Mouse (Mus musculus): ENCODE data around the gene Zfp961. TPM values are rescaled to one million over a fixed set of nuclear protein-coding genes. Genes with fewer than 3 reads are reported as not detected.
"Not testable (repeated sequence)": the region's sequence is repeated elsewhere in the genome, so short reads cannot be mapped to it uniquely, and the experiment has no call there.

Gene Zfp961
- total and polyA plus RNA-seq, 2 experiments from 2014 or later: 11.0 to 23.8 TPM

DNA sequence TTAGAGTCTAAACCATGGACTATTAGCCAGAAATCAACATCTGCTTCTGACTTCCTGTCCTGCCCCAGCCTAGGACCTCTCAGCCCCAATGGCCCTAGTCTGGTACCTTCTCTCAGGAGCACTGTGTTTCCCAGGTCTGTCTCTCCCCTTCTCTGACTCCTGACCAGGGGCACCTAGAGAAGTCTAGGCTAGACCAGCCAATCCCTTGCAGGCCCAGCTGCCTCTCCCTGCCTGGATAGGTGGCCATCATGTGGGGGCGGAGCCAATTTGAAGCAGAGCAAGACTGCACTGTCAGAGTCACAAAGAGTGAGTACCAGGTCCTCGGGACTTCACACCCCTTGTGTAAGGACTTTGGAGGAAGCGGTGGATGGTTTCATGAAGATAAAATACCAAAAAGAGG is 58.6 kb downstream of the Zfp961 start, which contains the start of gene Cyp4f18:
Gene Cyp4f18 (minus strand): TSS at position 154 of the 400 bp plus-strand sequence.
- Histone ChIP-seq H3K27me3 (ENCODE audit: insufficient read depth, low read length) (no peaks in the 10 kb centered on the region), H3K4me1 (ENCODE audit: insufficient read depth, low read length) (no peaks in the 10 kb centered on the region), H3K27ac (no peak within 1 kb of the TSS), H3K4me3 (ENCODE audit: low read length) (no peak within 1 kb of the TSS), H3K4me2 (ENCODE audit: low read depth, low read length) (no peak within 1 kb of the TSS), H3K36me3 (ENCODE audit: insufficient read depth, low read length) (no peaks in the 10 kb centered on the region), H3K9me3 (ENCODE audit: low read length) (no peaks in the 10 kb centered on the region), H3K9ac (replicated peaks; ENCODE audit: low read length) (no peak within 1 kb of the TSS)
- DNase-seq (ENCODE audit: low spot score) (no peak), ATAC-seq (no peak)
- WGBS: 69% methylated on average over 3 of the region's 3 CpGs
- TF ChIP-seq CTCF (IDR thresholded peaks at IDR 0.05; ENCODE audit: low read depth): no peak

GRCm38 (mm10) chr8:72013506-72014228 is 62.8 kb downstream of the Zfp961 start:
- ATAC-seq; H3K27ac ChIP-seq; H3K9ac ChIP-seq (replicated peaks; ENCODE audit: low read length); H3K4me1 ChIP-seq (ENCODE audit: insufficient read depth, low read length); H3K36me3 ChIP-seq (ENCODE audit: insufficient read depth, low read length); DNase-seq (ENCODE audit: low spot score); H3K9me3 ChIP-seq (ENCODE audit: low read length); H3K4me2 ChIP-seq (ENCODE audit: low read depth, low read length); H3K4me3 ChIP-seq (ENCODE audit: low read length); H3K27me3 ChIP-seq (ENCODE audit: insufficient read depth, low read length): not testable (repeated sequence)
- 57% methylated on average over 6 of the region's 6 CpGs for WGBS

GRCm38 (mm10) chr8:72017339-72017738 is 66.5 kb downstream of the Zfp961 start:
- H3K36me3 ChIP-seq (ENCODE audit: insufficient read depth, low read length); H3K27ac ChIP-seq; ATAC-seq; H3K4me2 ChIP-seq (ENCODE audit: low read depth, low read length); H3K4me3 ChIP-seq (ENCODE audit: low read length); DNase-seq (ENCODE audit: low spot score); H3K27me3 ChIP-seq (ENCODE audit: insufficient read depth, low read length); H3K9me3 ChIP-seq (ENCODE audit: low read length); H3K4me1 ChIP-seq (ENCODE audit: insufficient read depth, low read length); H3K9ac ChIP-seq (replicated peaks; ENCODE audit: low read length): not testable (repeated sequence)
- WGBS: 62% methylated on average over 2 of the region's 2 CpGs

DNA sequence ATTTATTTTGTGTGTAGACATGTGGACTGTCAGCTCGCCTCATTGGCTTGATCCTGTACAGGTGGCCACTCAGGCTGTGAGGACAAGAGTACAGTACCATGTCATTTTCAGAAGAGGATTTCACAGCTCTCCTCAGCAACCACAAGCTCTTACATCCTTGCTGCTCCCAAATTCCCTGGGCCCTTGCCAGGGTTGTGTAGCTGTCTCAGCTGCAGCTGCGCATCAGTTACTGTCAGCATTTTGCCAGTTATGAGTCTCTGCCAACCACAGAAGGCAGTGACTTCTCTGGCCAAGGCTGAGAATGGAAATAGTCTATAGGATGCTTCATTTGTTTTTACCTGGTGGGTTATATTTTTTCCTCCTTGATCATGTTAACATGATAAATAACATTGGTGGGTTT is 67.3 kb downstream of the Zfp961 start:
- Histone ChIP-seq H3K9ac (replicated peaks; ENCODE audit: low read length) (no peak overlapping the region), H3K27ac (no peak overlapping the region), H3K27me3 (ENCODE audit: insufficient read depth, low read length) (no peaks in the 10 kb centered on the region), H3K4me3 (ENCODE audit: low read length) (no peak overlapping the region), H3K9me3 (ENCODE audit: low read length) (no peaks in the 10 kb centered on the region), H3K4me2 (ENCODE audit: low read depth, low read length) (no peak overlapping the region), H3K4me1 (ENCODE audit: insufficient read depth, low read length) (no peaks in the 10 kb centered on the region), H3K36me3 (ENCODE audit: insufficient read depth, low read length) (no peaks in the 10 kb centered on the region)
- TF ChIP-seq CTCF (IDR thresholded peaks at IDR 0.05; ENCODE audit: low read depth): no peak
- DNase-seq (ENCODE audit: low spot score) (peak; percentile 19), ATAC-seq (no peak)
- WGBS: 63% methylated on average over 2 of the region's 2 CpGs

DNA sequence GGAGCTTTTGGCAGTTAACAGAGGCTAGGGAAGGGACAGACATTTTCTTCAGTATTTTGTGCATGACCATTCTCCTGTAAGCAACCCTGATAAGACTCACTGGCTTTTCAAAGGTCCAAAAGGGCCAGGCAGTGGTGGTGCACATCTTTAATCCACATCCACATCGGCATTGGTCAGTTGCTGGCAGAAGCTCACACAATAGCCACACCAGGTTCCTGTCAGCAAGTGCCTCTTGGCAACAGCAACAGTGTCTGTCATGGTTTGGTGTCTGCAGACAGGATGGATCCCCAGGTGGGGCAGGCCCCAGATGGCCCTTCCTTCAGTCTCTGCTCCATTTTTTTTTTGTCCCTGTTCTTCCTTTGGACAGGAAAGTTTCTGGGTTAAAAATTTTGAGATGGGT is 68.2 kb downstream of the Zfp961 start:
- not testable (repeated sequence) for H3K36me3 ChIP-seq (ENCODE audit: insufficient read depth, low read length); ATAC-seq; H3K27ac ChIP-seq; H3K4me3 ChIP-seq (ENCODE audit: low read length); H3K27me3 ChIP-seq (ENCODE audit: insufficient read depth, low read length); H3K4me2 ChIP-seq (ENCODE audit: low read depth, low read length); DNase-seq (ENCODE audit: low spot score); H3K4me1 ChIP-seq (ENCODE audit: insufficient read depth, low read length); H3K9ac ChIP-seq (replicated peaks; ENCODE audit: low read length); H3K9me3 ChIP-seq (ENCODE audit: low read length)
- WGBS: 77% methylated on average over 1 of the region's 1 CpGs

DNA sequence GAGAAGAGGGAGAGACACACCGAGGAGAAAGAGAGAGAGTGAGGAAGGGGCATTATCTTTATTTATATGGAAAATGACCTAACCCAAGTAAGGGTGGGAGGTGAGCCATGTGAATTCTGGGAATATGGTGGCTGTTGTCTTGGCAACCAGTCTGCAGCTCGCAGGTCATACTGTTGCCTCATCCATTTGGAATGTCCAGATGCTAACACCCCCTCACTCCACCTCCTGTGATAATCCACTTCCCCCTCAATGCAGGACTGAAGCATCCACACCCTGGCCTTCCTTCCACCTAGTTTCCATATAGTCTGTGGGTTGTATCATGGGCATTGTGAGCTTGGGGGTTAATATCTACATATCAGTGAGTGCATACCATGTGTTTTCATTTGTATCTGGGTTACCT is 69.0 kb downstream of the Zfp961 start:
- H3K4me3 ChIP-seq (ENCODE audit: low read length): no peak overlapping the region
- no peaks in the 10 kb centered on the region for H3K4me1 ChIP-seq (ENCODE audit: insufficient read depth, low read length)
- TF ChIP-seq CTCF (IDR thresholded peaks at IDR 0.05; ENCODE audit: low read depth): no peak
- no peaks in the 10 kb centered on the region for H3K36me3 ChIP-seq (ENCODE audit: insufficient read depth, low read length)
- no peak overlapping the region for H3K27ac ChIP-seq
- DNase-seq (ENCODE audit: low spot score) (no peak), ATAC-seq (no peak)
- H3K9ac ChIP-seq (replicated peaks; ENCODE audit: low read length): no peak overlapping the region
- WGBS: 30% methylated on average over 2 of the region's 2 CpGs
- no peak overlapping the region for H3K4me2 ChIP-seq (ENCODE audit: low read depth, low read length)
- no peaks in the 10 kb centered on the region for H3K27me3 ChIP-seq (ENCODE audit: insufficient read depth, low read length)
- no peaks in the 10 kb centered on the region for H3K9me3 ChIP-seq (ENCODE audit: low read length)

DNA sequence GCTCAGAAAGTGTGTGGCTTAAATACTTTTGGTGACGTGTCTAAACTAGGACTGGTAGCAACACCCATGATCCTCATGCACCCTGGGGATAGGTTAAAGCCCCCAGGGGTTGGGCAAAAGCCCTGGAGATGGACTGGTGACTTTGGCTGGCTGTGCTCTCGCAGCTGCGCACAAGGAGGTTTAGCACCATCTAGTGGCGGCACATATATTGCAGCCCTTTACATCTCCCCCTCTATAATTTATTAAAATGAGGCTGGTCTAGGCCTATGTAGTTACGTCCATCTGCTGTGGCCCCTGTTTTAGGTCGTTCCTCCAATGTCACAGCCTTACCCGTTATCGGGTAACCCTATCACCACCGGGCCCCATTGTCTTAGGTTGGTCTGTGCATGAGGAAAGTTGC is 74.0 kb downstream of the Zfp961 start:
- H3K9me3 ChIP-seq (ENCODE audit: low read length); ATAC-seq; H3K4me3 ChIP-seq (ENCODE audit: low read length); DNase-seq (ENCODE audit: low spot score); H3K27me3 ChIP-seq (ENCODE audit: insufficient read depth, low read length); H3K27ac ChIP-seq; H3K36me3 ChIP-seq (ENCODE audit: insufficient read depth, low read length); H3K4me2 ChIP-seq (ENCODE audit: low read depth, low read length); H3K9ac ChIP-seq (replicated peaks; ENCODE audit: low read length); H3K4me1 ChIP-seq (ENCODE audit: insufficient read depth, low read length): not testable (repeated sequence)
- WGBS: 21% methylated on average over 3 of the region's 9 CpGs
